ENCODE assay signal across 10 mouse cellular contexts in genomic region chr1:25828071-25828755, GRCm38 (mm10). TPM values are rescaled to one million over a fixed set of nuclear protein-coding genes. Genes with fewer than 3 reads are reported as not detected.
DNase-seq lines count a peak whose midpoint lies in the region; ATAC-seq and TF ChIP-seq lines count a peak whose summit lies in the region.
"Had no signal": no experiment of that assay in that cellular context is flagged by ENCODE, and none has a peak within 500 bp of the region (broad histone marks: within the 10 kb centered on the region; RNA-seq: fewer than 3 reads in every experiment).

No protein-coding gene starts in this region.

- no peaks in the 10 kb centered on the region for H3K9me3 ChIP-seq in embryonic facial prominence, embryonic 14.5 days (ENCODE audit: control insufficient read depth, low read length)

- H3K27me3 ChIP-seq in embryonic facial prominence, embryonic 14.5 days (replicated peaks; ENCODE audit: control insufficient read depth, insufficient read depth, low read length): peaks cover 36% of the 10 kb centered on the region
- no peaks in the 10 kb centered on the region; the same call in 1 of the 2 replicates for H3K27me3 ChIP-seq in kidney, adult 2 months (replicated peaks; ENCODE audit: control insufficient read depth, insufficient read depth, low read length)

- peaks cover 4% of the 10 kb centered on the region; the same call in 1 of the 2 replicates for H3K4me1 ChIP-seq in embryonic facial prominence, embryonic 14.5 days (ENCODE audit: control insufficient read depth, insufficient read depth, low read length)
- no peaks in the 10 kb centered on the region for H3K4me1 ChIP-seq in kidney, adult 2 months (ENCODE audit: control insufficient read depth, insufficient read depth, low read length)

- WGBS in embryonic facial prominence, embryonic 14.5 days: 73% methylated on average over 9 of the region's 9 CpGs
- 74% methylated on average over 9 of the region's 9 CpGs for WGBS in kidney, adult 2 months

- H3K4me3 ChIP-seq in embryonic facial prominence, embryonic 14.5 days (ENCODE audit: low read depth, low read length): peak overlapping the region; percentile 59
- no peak overlapping the region for H3K4me3 ChIP-seq in kidney, adult 2 months (ENCODE audit: insufficient read depth, low read depth, low read length)
- no peak overlapping the region for H3K4me3 ChIP-seq in gastrocnemius, adult 2 months

- no peaks in the 10 kb centered on the region for H3K36me3 ChIP-seq in embryonic facial prominence, embryonic 14.5 days (ENCODE audit: control insufficient read depth, insufficient read depth, low read length)
- H3K36me3 ChIP-seq in kidney, adult 2 months (ENCODE audit: control insufficient read depth, insufficient read depth, low read length): no peaks in the 10 kb centered on the region

- peak; percentile 34 for DNase-seq in layer of hippocampus, adult 11-12 months (ENCODE audit: low spot score)
- DNase-seq in layer of hippocampus, postnatal 25 days (ENCODE audit: extremely low spot score in 1 of 2, low spot score in 1 of 2): no peak
- DNase-seq in embryonic facial prominence, embryonic 14.5 days (ENCODE audit: low spot score): no peak
- DNase-seq in layer of hippocampus, postnatal 14 days (ENCODE audit: low spot score in 2 of 2): peak; percentile 5 to 54
- DNase-seq in right cerebral cortex, adult 18-20 months: peak; percentile 53
- no peak for DNase-seq in kidney, adult 2 months
- no peak for DNase-seq in urinary bladder, postnatal 25 days (ENCODE audit: low spot score)
- DNase-seq in gastrocnemius, adult 2 months: no peak
- DNase-seq: heart, adult 11 months; kidney, postnatal 36 days had no signal

- ATAC-seq in embryonic facial prominence, embryonic 14.5 days (ENCODE audit: low read depth): no peak

- TF ChIP-seq CTCF in kidney, adult 2 months (conservative IDR thresholded peaks at IDR 0.05; ENCODE audit: insufficient read depth, insufficient read length, low read depth, low read length): no peak
- no peak for TF ChIP-seq CTCF in gastrocnemius, adult 2 months (IDR thresholded peaks at IDR 0.05)

- TF ChIP-seq POLR2A in kidney, adult 2 months (IDR thresholded peaks at IDR 0.05; ENCODE audit: low read depth, low read length): no peak

- peak overlapping the region; percentile 65; the same call in 1 of the 2 replicates for H3K9ac ChIP-seq in embryonic facial prominence, embryonic 14.5 days (ENCODE audit: low read depth, low read length)

- H3K4me2 ChIP-seq in embryonic facial prominence, embryonic 14.5 days (ENCODE audit: low read depth, low read length): peak overlapping the region; percentile 88

- H3K27ac ChIP-seq in embryonic facial prominence, embryonic 14.5 days (replicated peaks; ENCODE audit: low read depth, low read length): no peak overlapping the region
- H3K27ac ChIP-seq in kidney, adult 2 months (ENCODE audit: insufficient read depth, low read depth, low read length): no peak overlapping the region
- H3K27ac ChIP-seq in gastrocnemius, adult 2 months: no peak overlapping the region

- intact Hi-C loops in gastrocnemius, adult 2 months (cut with DNase I): no loop called here

RNA-seq across cellular contexts. Expression of gene Adgrb3, which starts 1.3 kb away (rescaled TPM):
- 100 to 1,000 TPM; 106 to 121 TPM for total RNA-seq in layer of hippocampus, postnatal 25 days (2021)
- polyA plus RNA-seq in embryonic facial prominence, embryonic 14.5 days (2014; fragmentation: Nextera tagmentation; extraction: Ambion mirVana): 2.9 and 3.4 TPM in 2 replicates
- total RNA-seq in layer of hippocampus, postnatal 14 days (2021): 100 to 1,000 TPM; 108 to 120 TPM
- polyA plus RNA-seq in kidney, adult 2 months (2012; rRNA removed): 0.03 and 0.14 TPM in 2 replicates
- total RNA-seq in gastrocnemius, adult 2 months (2021): not detected

Comparison
In these comparisons a context has a peak if more than half of its experiments do, and no peak if none do; other contexts are left out.
1. DNase-seq: peak in layer of hippocampus, adult 11-12 months (single experiment), layer of hippocampus, postnatal 14 days (2 of 2) and right cerebral cortex, adult 18-20 months (single experiment); none in layer of hippocampus, postnatal 25 days (0 of 2), embryonic facial prominence, embryonic 14.5 days (single experiment), kidney, adult 2 months (single experiment), urinary bladder, postnatal 25 days (single experiment) and gastrocnemius, adult 2 months (single experiment).
2. RNA of gene Adgrb3, which starts 1.3 kb away (total RNA-seq): 106 to 121 TPM in layer of hippocampus, postnatal 25 days and 108 to 120 TPM in layer of hippocampus, postnatal 14 days; not detected in gastrocnemius, adult 2 months; every median in the first group is over 100 times any median in the second.